Mouse (Mus musculus) right cerebral cortex, adult 2 months (tissue): ENCODE measurements around the gene Adat1.
A peak's percentile ranks its signal among the peaks of the same experiment; 100 is the strongest.

Experiments
- DNase-seq, 2 experiments: peaks; one replicate each; pipeline ENCODE4 v3.0.0; 2021 to 2022; ENCODE audit warnings: low spot score in 2 of 2

Adat1 gene

GRCm38 (mm10) chr8:111992013-111992702 lies at the start of gene Adat1:
TSS of gene Adat1 (minus strand) at chr8:111992302.
- peak; percentile 90 to 91 for DNase-seq

- DNase-seq, result no peak
Measured at GRCm38 (mm10) chr8:112037521-112037920, 45.4 kb upstream of the Adat1 start.

GRCm38 (mm10) chr8:112034603-112035002 lies 42.5 kb upstream of the Adat1 start:
- DNase-seq, result peak in 1 of 2 experiments; percentile 19

DNA sequence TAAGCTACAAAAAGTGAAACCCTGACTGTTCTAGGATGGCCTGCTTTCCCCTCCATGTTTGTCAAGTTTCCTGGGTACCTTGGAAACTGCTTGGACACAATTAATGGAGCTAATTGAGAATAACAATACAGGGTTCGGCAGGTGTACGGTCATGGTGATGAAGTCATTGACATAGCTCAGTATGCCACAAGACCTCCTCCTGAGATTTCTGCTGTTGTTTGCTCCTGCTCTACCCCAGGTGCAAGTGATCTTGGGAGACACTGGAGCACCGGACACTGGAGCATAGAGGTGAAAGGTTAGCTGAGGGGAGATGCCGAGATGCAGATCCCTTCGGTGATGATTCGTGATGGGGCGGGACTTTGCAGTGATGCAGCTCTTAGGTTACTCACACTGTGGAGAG lies 41.0 kb upstream of the Adat1 start:
- no peak for DNase-seq

- no peak for DNase-seq
Measured at GRCm38 (mm10) chr8:112030663-112031062, 38.6 kb upstream of the Adat1 start.

DNA sequence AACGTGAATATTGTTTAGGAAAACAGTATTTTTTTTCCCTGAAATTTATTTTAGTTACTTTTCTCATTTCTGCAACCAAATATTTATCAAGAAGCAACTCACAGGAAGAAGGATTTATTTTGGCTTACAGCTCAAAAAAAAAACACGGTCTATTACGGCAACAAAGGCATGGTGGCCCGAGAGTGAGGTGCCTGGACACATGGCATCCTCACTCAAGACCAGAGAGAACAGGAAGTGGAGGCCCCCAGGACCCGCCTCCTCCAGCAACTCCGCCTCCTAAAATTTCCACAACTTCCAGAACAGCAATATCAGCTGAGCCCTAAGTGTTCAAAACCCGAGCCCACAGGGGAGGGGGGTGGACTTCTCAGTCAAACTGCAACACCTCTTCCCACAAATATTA lies 37.4 kb upstream of the Adat1 start:
- no peak for DNase-seq

GRCm38 (mm10) chr8:112014936-112015335 lies 22.8 kb upstream of the Adat1 start, which contains the start of gene Gm6793:
TSS of gene Gm6793 (minus strand) at chr8:112015036.
- DNase-seq, result no peak

DNA sequence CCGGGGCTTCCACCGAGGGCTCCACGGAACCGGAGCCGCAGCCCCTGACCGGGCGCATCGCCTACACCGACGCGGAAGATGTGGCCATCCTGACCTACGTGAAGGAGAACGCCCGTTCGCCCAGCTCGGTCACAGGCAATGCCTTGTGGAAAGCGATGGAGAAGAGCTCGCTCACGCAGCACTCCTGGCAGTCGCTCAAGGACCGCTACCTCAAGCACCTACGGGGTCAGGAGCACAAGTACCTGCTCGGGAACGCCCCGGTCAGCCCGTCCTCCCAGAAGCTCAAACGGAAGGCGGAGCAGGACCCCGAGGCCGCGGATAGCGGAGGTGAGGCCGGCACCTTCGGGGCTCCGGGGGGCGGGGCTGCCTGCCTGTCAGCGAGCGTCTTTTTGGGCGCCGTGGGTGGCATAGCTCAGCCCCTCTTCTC lies 19.7 kb upstream of the Adat1 start:
- peak; percentile 40 to 56 for DNase-seq

- peak; percentile 89 to 92 for DNase-seq
Measured at GRCm38 (mm10) chr8:112010997-112011815, 19.1 kb upstream of the Adat1 start, which contains the start of the genes Kars and Terf2ip. TSS of gene Kars (minus strand) at chr8:112011323. TSS of gene Terf2ip (plus strand) at chr8:112011398.

DNA sequence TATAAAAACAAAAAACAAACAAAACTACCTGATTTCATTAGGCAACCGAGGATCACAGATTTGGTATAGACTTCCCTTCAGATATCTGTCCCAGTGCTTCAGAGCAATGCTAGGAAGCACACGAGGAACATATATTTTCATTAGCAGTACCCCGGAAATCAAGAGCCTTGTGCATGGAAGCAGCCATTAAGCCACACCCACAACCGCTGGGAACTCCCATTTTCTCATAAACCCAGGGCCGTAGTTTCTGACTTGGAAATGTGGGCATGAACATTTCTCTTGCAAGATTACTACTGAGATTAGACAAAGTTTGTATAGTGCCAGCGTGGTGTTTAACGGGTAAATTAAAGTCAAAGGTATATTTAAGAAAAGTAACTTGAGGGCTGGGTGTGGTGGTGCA lies 17.5 kb upstream of the Adat1 start:
- DNase-seq, result no peak

GRCm38 (mm10) chr8:112007669-112008068 lies 15.6 kb upstream of the Adat1 start:
- no peak for DNase-seq

- peak; percentile 38 to 44 for DNase-seq
Measured at GRCm38 (mm10) chr8:112005601-112006000, 13.5 kb upstream of the Adat1 start.

DNA sequence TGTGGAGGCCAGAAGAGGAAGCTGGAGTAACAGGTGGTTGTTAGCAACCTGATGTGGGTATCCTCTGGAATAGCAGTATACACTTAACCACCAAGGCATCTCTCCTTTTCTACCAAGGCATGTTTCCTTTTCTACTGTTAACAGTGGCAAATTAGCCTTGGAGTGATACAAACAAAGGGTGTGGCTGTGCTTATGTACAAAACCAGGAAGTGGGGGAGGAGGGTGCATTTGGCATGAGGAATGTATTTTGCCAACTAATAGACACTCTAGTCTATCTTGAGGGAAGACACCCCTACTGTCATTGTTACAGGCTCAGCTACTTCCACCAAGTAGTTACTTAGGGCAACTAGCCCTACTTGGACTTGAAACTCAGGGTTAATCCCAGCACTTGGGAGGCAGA lies 12.7 kb upstream of the Adat1 start:
- DNase-seq, result no peak

DNA sequence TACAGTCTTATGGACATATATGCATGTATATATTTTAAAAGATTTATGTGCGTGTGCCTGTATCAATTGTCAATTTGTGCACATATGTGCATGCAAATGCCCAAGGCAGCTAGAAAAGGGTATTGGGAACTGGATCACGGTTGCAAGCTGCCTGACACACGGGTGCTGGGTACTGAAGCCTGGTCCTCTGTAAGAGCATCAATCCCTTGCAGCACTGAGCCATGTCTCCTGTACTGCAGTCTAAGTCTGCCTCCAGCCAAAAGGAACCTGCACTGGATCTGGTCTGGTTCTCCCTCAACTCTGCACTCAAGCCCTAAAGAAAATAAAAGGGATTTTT lies 569 bp upstream of the Adat1 start:
- DNase-seq, result no peak

DNA sequence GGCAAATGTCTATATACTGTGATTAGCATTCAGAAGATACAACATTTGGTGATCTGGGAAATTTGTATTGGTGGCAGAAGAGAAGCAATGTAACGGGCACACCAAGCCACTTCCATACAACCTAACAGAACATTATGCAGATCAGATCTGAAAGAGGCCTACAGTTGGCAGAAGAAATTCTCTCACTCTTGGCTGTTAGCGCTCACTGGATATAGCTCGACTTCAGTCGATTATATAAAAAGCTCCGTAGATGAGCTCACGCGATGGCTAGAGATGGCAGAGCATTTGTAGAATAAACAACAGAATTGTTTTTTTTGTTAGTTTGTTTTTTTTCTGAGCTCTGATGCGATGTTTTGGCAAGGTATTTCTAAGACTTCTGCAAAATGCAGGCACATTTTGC lies 824 bp downstream of the Adat1 start:
- peak in 1 of 2 experiments; percentile 9 for DNase-seq

GRCm38 (mm10) chr8:111989911-111990310 lies 2.2 kb downstream of the Adat1 start:
- peak; percentile 80 to 84 for DNase-seq

DNA sequence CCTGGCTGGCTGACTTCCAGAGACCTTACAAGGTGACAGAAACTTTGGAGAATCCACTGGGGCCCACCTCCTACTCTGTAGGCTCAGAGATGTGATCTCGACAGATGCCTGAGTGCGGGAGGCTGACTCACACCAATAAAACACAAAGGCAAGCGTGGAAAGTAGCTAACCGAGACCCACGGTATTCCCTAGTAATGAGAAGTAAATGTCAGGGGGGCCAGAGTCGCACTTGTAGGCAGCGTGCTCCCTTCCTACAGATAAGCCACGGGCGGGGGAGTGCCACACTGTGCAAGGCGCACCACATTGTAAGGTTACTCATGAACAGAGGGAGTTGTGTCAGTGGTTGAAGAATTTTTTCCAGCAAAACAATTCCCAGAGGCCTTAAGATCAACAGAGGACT lies 7.6 kb downstream of the Adat1 start:
- DNase-seq, result peak; percentile 35 to 56

DNA sequence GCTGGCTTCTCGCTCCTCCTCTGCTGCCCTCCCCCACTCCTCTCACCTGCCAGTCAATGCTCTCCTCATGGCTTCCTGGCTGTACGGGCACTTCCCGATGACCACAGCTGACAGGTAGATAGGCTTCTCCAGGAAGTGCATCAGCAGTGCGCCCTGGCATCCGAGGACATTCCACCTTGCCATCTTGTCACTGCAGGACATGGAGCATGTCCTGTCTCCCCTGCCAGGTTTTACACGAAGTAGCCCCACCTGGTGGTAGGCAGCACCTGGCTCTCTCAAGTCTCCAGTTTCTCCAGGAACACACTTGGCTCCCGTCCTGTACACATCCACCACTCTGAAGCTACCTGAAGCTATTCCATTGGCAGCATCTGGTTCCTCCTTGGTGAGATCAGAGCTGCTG lies 10.0 kb downstream of the Adat1 start:
- no peak for DNase-seq

- DNase-seq, result no peak
Measured at GRCm38 (mm10) chr8:111978147-111978546, 14.0 kb downstream of the Adat1 start.

DNA sequence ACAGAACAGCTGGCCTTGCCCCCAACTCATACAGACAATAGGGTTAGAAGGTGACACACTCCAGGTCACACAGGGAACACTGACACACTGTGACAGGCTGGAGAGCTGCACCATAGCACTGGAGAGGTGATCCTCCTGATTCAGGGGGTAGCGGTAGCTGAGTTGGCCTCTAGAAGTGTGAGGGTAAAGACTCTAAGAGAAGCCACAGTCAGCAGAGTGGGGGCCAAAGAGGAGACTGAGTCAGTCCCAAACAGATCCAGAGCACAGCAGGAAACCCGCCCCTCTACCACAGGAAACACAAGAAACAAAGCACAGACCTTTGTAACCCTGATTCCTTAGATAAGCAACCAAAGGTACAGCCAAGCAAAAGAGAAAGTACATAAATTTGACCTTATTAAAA lies 15.8 kb downstream of the Adat1 start:
- DNase-seq, result no peak

DNA sequence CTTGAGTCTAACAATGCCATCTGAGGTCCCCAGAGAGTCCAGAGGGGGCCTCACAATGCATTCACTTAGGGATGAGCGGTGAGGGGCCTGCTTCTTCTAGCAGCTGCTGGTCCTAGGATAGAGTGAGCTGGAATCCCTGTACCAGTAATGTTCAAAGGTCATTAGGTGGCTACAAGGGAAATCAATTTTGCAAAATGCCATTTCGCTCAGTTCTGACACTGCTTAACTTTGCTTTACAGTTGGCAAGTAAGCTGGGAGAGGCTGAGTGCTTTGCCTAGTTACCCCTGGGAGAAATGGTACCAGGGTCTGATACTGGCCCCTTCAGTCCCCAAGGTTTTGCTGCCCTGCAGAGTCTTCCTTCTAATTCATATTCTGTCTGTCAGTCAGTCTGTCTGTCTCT lies 16.4 kb downstream of the Adat1 start:
- DNase-seq, result no peak

DNA sequence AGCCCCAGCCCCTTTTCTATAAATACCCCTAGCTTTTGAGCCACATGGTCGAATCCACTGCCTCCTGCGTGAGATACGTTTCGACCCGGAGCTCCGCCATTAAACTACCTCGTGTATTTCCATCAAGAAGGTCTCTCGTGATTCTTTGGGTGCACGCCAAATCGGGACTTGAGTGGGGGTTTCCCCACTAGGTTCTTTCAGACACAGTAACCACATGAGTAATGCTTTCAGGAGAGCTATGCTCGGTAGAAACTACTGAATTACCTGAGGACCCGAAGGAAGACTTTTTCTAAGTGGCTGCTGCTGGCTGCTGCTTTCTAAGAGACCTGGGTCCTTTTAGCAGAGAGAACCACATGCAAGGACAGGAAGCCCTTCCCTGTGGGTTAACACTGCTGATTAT lies 18.0 kb downstream of the Adat1 start:
- no peak for DNase-seq

DNA sequence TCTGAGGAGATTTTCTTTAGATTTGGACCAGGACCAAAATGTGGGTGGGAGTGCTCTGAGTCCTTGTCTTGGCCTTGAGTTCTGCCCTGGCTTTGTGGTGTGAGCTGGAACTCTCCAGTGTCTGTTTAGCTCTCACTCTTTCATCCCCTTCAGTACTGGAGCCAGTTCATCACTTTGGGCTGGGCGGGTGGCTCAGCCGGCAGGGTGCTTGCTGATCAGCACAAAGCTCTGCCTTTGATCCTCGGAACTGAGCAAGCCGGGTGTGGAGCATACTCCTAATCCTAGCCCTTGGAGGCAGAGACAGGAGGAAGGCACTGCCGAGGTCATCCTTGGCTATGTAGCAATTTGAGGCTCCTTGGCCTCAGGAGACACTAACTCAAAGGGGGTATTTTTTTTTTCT lies 23.1 kb downstream of the Adat1 start:
- DNase-seq, result no peak
